Mouse (Mus musculus) cerebellum, adult 2 months (tissue): ENCODE measurements around the gene 1700067K01Rik.

Experiments used
- CTCF ChIP-seq: fragments of 200-500 bp; IDR thresholded peaks from 2 replicates; pipeline ENCODE4 v1.5.1; 2011; ENCODE audit warnings: low read depth, mild to moderate bottlenecking, control low read depth, low read length, moderate library complexity, borderline replicate concordance; ENCODE audit not compliant: insufficient read depth
- POLR2A ChIP-seq: fragments of 200-500 bp; IDR thresholded peaks from 2 replicates; pipeline ENCODE4 v1.6.1; 2011; ENCODE audit warnings: low read length, control low read depth, borderline replicate concordance; ENCODE audit not compliant: insufficient read depth

- no peak for TF ChIP-seq POLR2A
- TF ChIP-seq CTCF = no peak
Measured at GRCm38 (mm10) chr8:83971661-83972060, 29.6 kb upstream of the 1700067K01Rik start.
